Mouse (Mus musculus): Measurements from ENCODE around the gene Vmn1r221. TPM values are rescaled to one million over a fixed set of nuclear protein-coding genes. Genes with fewer than 3 reads are reported as not detected.
"Not testable (repeated sequence)": the region's sequence is repeated elsewhere in the genome, so short reads cannot be mapped to it uniquely, and the experiment has no call there.

Gene Vmn1r221
- total RNA-seq (2021), result not detected

- not testable (repeated sequence) for DNase-seq
Measured at GRCm38 (mm10) chr13:23213827-23214226, at the start of gene Vmn1r221. TSS of gene Vmn1r221 (plus strand) at chr13:23214127.

DNA sequence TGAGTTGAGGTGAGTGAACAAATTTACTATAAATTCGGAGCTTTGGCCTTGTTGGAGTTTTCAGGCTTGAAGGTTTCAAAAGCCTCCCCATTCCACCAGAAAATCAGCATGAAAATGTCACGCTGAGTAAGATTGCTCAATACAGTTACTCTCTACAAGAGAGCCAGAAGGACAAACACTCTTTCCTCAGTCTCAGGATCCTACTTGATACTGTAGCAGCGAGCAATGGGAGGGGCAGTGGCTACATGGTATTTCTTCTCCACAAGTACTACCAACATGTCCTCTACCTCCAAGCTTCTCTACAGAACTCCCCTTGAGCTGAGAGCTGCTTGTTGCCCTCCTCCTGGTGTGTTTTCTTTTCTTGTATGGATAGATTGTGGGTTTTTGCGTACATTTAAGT is 47.5 kb upstream of the Vmn1r221 start:
- not testable (repeated sequence) for DNase-seq

DNA sequence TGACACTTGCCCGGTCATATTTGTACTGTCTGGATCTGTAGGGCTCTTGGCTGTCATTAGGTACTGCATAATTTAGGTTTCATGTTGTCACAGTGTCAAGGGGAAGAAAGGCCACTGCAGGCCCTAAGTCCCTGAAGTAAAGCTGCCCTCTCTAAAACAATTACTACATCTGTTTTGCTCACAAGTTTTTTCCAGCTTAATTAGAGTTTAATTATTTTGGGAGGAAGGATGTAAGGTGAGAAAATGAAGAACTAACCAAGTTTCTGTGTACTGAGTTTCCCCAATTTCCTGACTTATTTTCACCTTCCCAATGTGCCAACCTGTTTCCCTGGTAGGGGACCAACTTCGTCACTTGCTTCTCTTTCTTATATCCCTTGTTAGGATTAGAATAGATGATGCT is 26.1 kb upstream of the Vmn1r221 start, which contains the start of gene Vmn1r220:
Gene Vmn1r220 (minus strand): TSS at position 101 of the 400 bp plus-strand sequence.
- DNase-seq, result no peak

- DNase-seq, result not testable (repeated sequence)
Measured at GRCm38 (mm10) chr13:23203885-23204284, 10.0 kb upstream of the Vmn1r221 start.

- not testable (repeated sequence) for DNase-seq
Measured at GRCm38 (mm10) chr13:23235847-23236246, 21.9 kb downstream of the Vmn1r221 start, which contains the start of gene Vmn1r222. TSS of gene Vmn1r222 (minus strand) at chr13:23235947.

- DNase-seq, result not testable (repeated sequence)
Measured at GRCm38 (mm10) chr13:23246834-23247233, 32.9 kb downstream of the Vmn1r221 start, which contains the start of gene Vmn1r223. TSS of gene Vmn1r223 (plus strand) at chr13:23247134.

GRCm38 (mm10) chr13:23258546-23259048 is 44.7 kb downstream of the Vmn1r221 start:
- no peak for DNase-seq

DNA sequence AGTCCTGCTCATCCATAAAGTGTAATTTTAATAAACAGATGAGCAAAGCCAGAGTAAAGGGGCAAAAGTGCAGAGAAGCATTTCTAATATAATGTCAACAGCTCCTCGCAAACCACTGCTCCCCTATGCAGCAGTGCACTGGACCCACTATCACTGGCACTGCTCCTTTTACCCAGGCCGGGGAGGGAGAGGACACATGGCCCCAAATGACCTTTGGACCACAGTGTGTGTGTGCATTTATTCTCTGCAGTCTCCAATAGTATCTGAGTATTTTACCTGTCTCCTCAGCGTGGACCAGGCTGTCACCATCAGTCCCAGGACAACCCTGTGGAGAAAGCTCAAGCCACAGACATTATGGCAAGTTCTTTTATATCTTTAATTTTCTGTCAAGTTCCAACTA is 54.7 kb downstream of the Vmn1r221 start:
- not testable (repeated sequence) for DNase-seq

GRCm38 (mm10) chr13:23269127-23269526 is 55.2 kb downstream of the Vmn1r221 start:
- DNase-seq, result not testable (repeated sequence)

- no peak for DNase-seq
Measured at GRCm38 (mm10) chr13:23269681-23270080, 55.8 kb downstream of the Vmn1r221 start.

DNA sequence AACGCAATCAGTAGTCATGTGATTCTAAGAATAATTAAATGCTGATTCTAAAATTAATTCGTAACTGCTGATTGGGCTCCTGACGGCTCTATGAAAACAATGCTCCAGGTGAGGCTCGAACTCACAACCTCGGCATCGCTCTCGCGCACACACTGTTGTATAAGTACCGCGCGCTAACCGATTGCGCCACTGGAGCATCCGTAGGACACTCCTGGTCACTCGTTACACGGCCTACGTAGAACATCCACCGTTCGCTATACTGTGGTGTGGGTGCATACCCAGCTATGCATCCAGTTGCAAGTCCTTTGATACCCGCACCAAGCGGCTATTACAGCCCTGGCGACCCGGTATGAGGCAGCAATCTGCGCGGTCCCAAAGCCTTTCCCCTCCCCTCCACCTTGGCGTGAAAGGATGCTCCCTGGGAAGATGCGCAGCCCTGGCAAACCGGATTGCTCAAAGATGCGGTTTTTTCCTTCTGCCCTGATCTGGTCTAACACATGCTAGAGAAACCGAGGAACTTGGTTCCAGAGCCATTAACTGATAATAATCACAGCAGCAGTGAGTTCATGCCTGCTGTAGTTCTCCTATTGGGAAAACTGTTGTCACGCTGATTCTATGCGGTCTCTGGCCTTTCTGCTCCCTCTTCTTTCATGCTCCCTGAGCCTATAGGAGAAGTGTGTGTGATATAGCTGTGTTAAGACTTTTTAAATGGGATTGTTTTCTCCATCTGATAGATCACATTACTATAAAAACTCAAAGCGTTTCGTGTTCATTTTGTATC is 56.6 kb downstream of the Vmn1r221 start:
- DNase-seq, result no peak

Other genes starting within 250 kb of the Vmn1r221 start
- gene Vmn1r213, start 206.5 kb upstream of the Vmn1r221 start, total RNA-seq (2021), result not detected
- not detected for gene Vmn1r214, start 183.7 kb upstream of the Vmn1r221 start, total RNA-seq (2021)
- not detected for gene Vmn1r215, start 146.1 kb upstream of the Vmn1r221 start, total RNA-seq (2021)
- gene Vmn1r217, start 95.9 kb upstream of the Vmn1r221 start, total RNA-seq (2021), result not detected
- gene Vmn1r218, start 81.0 kb upstream of the Vmn1r221 start, total RNA-seq (2021), result not detected
- gene Vmn1r219, start 54.8 kb upstream of the Vmn1r221 start, total RNA-seq (2021), result not detected
- not detected for gene Vmn1r220, start 26.2 kb upstream of the Vmn1r221 start, total RNA-seq (2021)
- not detected for gene Vmn1r222, start 21.8 kb downstream of the Vmn1r221 start, total RNA-seq (2021)
- not detected for gene Vmn1r223, start 33.0 kb downstream of the Vmn1r221 start, total RNA-seq (2021)
- gene Zfp322a, start 155.1 kb downstream of the Vmn1r221 start, total RNA-seq (2021), result 10 to 100 TPM; 17.6 to 23.5 TPM
- gene Abt1, start 209.7 kb downstream of the Vmn1r221 start, total RNA-seq (2021), result 1 to 10 TPM; 5.0 to 5.6 TPM